Mouse (Mus musculus): Measurements from ENCODE around the gene Nr6a1. TPM values are rescaled to one million over a fixed set of nuclear protein-coding genes. Genes with fewer than 3 reads are reported as not detected.

Gene Nr6a1
- polyA plus RNA-seq (2012; rRNA removed), result 7.7 and 7.9 TPM in 2 replicates

DNA sequence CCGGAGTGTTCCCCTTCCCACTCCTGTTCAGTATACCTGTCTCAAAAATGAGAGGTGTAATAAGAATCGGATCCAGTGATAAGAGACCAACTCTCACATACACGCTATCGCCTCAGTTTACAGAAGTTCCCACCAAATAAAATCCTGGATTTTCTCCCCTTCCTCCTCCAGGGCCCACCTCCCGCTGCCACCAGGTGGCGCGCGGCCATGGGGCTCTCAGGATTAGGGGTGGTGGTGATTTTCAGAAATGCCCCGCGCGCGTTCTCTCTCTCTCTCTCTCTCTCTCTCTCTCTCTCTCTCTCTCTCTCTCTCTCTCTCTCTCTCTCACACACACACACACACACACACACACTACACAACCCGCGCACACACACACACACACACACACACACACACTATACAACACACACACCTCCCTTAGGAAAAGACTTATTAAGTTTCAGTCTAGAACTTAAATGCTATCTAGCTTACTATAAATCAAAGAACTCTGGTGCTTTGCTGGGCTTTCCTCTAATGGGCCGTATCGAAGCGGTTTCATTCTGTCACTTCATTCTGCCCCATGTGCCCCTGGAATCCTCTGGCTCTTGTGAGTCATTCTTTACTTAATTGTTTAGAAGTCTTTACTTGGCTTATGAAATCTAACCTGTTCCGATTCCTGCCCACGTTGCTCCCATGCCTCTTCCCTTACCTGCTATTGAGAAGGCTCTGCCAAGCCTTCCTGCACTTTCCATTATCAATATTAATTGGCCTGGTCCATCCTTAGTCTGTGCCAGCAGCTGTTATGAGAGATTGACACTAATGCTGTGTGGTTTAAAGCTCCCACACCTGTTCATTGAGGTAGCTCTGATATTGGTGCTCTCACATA, at the start of gene Nr6a1:
Gene Nr6a1, minus strand, starts transcription at position 574 of the 865 bp plus-strand sequence.
- TF ChIP-seq CTCF (IDR thresholded peaks at IDR 0.05; ENCODE audit: extremely low read depth, insufficient read depth, low read length) (peak; percentile 61), POLR2A (IDR thresholded peaks at IDR 0.05; ENCODE audit: extremely low read depth, insufficient read depth, low read length) (no peak)
- H3K27ac ChIP-seq (ENCODE audit: insufficient read depth, low read length), result no peak within 1 kb of the TSS
- no peaks in the 10 kb centered on the region for H3K4me1 ChIP-seq (ENCODE audit: control insufficient read depth, insufficient read depth, low read length)
- peak within 1 kb of the TSS; percentile 70 for H3K4me3 ChIP-seq (ENCODE audit: insufficient read depth, low read length)

DNA sequence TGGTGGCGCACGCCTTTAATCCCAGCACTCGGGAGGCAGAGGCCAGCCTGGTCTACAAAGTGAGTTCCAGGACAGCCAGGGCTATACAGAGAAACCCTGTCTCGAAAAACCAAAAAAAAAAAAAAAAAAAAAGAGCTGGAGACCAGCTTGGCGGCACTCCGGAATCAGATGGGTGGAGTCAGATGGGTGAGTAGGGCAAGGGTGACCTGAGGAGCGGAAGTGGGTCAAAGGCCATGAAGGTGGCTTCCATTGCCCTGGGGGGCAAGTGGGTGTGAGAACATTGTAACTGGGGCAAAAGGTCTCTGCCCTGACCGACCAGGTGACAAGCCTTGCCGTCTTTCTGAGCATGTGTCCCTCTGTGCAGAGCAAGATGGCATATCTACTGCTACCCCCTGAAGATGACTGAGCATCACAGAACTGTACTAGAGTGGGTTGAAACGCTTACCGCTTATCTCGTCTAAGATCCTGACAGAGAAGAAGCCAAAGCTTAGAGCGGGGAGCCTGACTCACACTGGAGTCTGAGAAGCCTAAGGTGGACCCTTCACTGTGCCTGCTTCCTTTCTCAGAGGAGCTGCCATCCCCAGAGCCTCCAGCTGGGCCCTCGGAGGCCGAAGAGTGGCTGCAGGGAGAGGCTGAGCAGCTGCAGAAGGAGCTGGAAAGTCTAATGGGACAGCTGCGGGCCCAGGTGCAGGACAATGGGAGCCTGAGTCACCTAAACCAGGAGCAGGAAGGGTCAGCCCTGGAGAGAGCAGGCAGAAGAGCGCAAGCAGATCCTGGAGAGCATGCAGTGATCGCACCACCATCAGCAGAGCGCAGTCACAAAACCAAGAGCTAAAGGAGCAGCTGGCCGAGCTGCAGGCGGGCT, 48.7 kb upstream of the Nr6a1 start:
- Histone ChIP-seq H3K4me1 (ENCODE audit: control insufficient read depth, insufficient read depth, low read length) (peaks cover 1% of the 10 kb centered on the region; the same call in 1 of the 2 replicates), H3K4me3 (ENCODE audit: insufficient read depth, low read length) (no peak overlapping the region), H3K27ac (ENCODE audit: insufficient read depth, low read length) (no peak overlapping the region)
- TF ChIP-seq CTCF (IDR thresholded peaks at IDR 0.05; ENCODE audit: extremely low read depth, insufficient read depth, low read length), result no peak
- no peak for TF ChIP-seq POLR2A (IDR thresholded peaks at IDR 0.05; ENCODE audit: extremely low read depth, insufficient read depth, low read length)

DNA sequence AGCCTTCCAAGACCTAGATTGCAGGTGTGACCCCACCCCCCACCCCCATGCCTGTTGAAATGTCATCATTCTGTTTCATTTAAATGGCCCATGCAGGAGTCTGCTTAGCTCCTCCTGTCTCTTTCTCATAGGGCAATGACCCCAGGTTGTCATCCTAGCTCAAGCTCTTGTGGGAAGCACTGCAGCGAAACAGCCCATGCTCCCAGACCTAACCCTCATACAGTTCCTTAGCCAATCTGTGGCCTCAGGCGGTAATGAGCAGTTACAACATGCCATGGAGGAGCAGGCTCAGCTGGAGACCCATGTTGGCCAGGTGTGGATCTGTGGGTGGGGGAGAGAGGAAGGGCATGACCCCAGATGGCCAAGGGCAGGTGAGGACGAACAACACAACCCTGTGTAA, 47.7 kb upstream of the Nr6a1 start:
- H3K4me1 ChIP-seq (ENCODE audit: control insufficient read depth, insufficient read depth, low read length), result peaks cover 1% of the 10 kb centered on the region; the same call in 1 of the 2 replicates
- H3K27ac ChIP-seq (ENCODE audit: insufficient read depth, low read length), result no peak overlapping the region
- TF ChIP-seq POLR2A (IDR thresholded peaks at IDR 0.05; ENCODE audit: extremely low read depth, insufficient read depth, low read length) (no peak), CTCF (IDR thresholded peaks at IDR 0.05; ENCODE audit: extremely low read depth, insufficient read depth, low read length) (no peak)
- no peak overlapping the region for H3K4me3 ChIP-seq (ENCODE audit: insufficient read depth, low read length)

DNA sequence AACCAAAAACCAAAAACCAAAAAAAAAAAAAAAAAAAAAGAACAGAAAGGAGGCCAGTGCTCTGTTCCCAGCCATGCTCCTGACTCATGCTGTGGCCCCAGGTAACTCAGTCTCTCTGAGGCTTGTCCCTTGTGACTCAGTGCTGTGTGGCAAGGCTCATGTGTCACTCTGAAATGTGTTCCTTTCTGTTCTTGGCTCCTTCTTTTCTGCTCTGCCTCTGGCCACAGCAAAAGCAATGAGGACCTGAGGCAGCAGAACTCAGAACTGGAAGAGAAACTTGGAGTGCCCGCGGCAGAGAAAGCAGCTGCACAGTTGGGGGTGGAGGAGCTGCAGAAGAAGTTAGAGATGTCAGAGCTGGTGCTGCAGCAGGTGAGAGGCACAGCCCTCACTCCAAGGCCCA, 46.7 kb upstream of the Nr6a1 start:
- Histone ChIP-seq H3K4me3 (ENCODE audit: insufficient read depth, low read length) (no peak overlapping the region), H3K4me1 (ENCODE audit: control insufficient read depth, insufficient read depth, low read length) (peaks cover 1% of the 10 kb centered on the region; the same call in 1 of the 2 replicates), H3K27ac (ENCODE audit: insufficient read depth, low read length) (no peak overlapping the region)
- no peak for TF ChIP-seq POLR2A (IDR thresholded peaks at IDR 0.05; ENCODE audit: extremely low read depth, insufficient read depth, low read length)
- no peak for TF ChIP-seq CTCF (IDR thresholded peaks at IDR 0.05; ENCODE audit: extremely low read depth, insufficient read depth, low read length)

DNA sequence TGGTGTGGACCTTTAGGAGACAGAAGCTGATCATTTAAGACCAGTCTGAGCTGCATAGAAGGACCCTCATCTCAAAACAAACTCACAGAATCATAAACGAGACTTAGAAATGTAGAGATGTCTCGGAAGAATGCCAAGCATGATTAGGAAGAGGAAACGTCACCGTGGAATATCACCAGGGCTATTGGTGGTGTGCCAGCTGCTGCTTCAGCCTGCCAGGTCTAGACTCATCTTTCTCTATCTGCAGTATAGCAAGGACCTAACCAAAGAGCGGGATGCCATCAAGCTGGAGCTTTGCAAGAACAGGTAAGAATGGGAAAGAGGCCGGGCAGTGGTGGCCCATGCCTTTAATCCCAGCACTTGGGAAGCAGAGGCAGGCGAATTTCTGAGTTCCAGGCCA, 46.2 kb upstream of the Nr6a1 start:
- Histone ChIP-seq H3K4me1 (ENCODE audit: control insufficient read depth, insufficient read depth, low read length) (peaks cover 1% of the 10 kb centered on the region; the same call in 1 of the 2 replicates), H3K27ac (ENCODE audit: insufficient read depth, low read length) (no peak overlapping the region), H3K4me3 (ENCODE audit: insufficient read depth, low read length) (no peak overlapping the region)
- TF ChIP-seq POLR2A (IDR thresholded peaks at IDR 0.05; ENCODE audit: extremely low read depth, insufficient read depth, low read length) (no peak), CTCF (IDR thresholded peaks at IDR 0.05; ENCODE audit: extremely low read depth, insufficient read depth, low read length) (no peak)

DNA sequence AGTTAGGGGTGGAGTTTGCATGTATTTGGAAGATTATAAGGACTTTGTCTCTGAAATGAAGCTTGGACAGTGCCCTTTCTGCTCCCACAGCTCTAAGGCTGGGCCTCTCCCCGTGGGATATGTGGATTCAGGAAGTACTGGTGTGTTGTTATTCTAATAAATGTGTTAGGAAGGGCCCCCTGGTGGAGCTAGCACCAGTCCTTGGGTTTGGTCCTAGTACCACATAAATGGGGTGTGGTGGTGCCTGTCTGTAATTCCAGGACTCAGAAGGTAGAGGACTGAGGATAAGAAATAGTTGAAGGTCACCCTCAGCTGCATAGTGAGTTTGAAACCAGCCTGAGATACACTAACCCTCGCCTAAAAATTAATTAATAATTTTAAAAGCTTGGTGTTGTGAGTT, 45.7 kb upstream of the Nr6a1 start:
- TF ChIP-seq POLR2A (IDR thresholded peaks at IDR 0.05; ENCODE audit: extremely low read depth, insufficient read depth, low read length) (no peak), CTCF (IDR thresholded peaks at IDR 0.05; ENCODE audit: extremely low read depth, insufficient read depth, low read length) (no peak)
- Histone ChIP-seq H3K4me3 (ENCODE audit: insufficient read depth, low read length) (no peak overlapping the region), H3K4me1 (ENCODE audit: control insufficient read depth, insufficient read depth, low read length) (peaks cover 1% of the 10 kb centered on the region; the same call in 1 of the 2 replicates), H3K27ac (ENCODE audit: insufficient read depth, low read length) (no peak overlapping the region)

DNA sequence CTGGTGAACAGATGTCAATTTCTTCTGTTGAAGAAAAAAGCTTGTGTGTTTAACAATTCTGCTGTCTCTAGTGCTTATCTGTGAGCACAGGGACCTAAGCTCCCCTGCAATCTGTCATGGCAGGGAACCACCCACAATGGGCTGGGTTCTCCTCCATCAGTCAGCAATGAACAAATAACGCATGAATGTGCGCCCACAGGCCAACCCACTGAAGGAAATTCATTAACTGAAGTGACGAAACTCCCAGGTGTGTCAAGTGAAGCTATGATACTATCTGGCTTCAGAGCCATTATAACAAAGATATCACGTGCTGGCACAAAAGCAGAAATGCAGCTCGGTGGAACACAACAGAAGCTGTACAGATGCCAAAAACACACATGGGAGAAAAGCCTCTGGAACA, 42.6 kb upstream of the Nr6a1 start:
- H3K4me1 ChIP-seq (ENCODE audit: control insufficient read depth, insufficient read depth, low read length), result no peaks in the 10 kb centered on the region

DNA sequence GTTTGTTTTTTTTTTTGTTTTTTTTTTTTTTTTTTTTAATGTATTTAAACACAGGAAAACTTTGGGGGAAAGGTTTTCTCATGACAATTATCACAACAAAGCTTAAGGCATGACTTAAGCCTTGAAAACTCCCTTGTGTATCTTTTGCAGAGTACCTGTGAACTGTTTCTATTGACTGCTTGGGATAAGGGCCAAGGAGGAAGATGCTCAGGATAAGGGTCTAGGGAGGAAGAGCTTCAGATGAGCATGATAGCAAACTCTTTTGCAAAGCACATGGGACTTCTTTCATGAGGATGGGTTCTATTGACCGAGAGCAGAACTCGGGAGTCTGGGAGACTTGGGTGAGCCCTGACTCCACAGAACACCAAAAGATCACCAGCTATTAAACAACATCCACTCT, 42.2 kb upstream of the Nr6a1 start:
- Histone ChIP-seq H3K4me3 (ENCODE audit: insufficient read depth, low read length) (no peak overlapping the region), H3K27ac (ENCODE audit: insufficient read depth, low read length) (no peak overlapping the region), H3K4me1 (ENCODE audit: control insufficient read depth, insufficient read depth, low read length) (no peaks in the 10 kb centered on the region)
- TF ChIP-seq POLR2A (IDR thresholded peaks at IDR 0.05; ENCODE audit: extremely low read depth, insufficient read depth, low read length) (no peak), CTCF (IDR thresholded peaks at IDR 0.05; ENCODE audit: extremely low read depth, insufficient read depth, low read length) (no peak)

More for the DNA sequence above, 42.6 kb upstream of the Nr6a1 start:
- H3K4me3 ChIP-seq (ENCODE audit: insufficient read depth, low read length), result no peak overlapping the region
- no peak overlapping the region for H3K27ac ChIP-seq (ENCODE audit: insufficient read depth, low read length)
- TF ChIP-seq CTCF (IDR thresholded peaks at IDR 0.05; ENCODE audit: extremely low read depth, insufficient read depth, low read length) (no peak), POLR2A (IDR thresholded peaks at IDR 0.05; ENCODE audit: extremely low read depth, insufficient read depth, low read length) (no peak)

DNA sequence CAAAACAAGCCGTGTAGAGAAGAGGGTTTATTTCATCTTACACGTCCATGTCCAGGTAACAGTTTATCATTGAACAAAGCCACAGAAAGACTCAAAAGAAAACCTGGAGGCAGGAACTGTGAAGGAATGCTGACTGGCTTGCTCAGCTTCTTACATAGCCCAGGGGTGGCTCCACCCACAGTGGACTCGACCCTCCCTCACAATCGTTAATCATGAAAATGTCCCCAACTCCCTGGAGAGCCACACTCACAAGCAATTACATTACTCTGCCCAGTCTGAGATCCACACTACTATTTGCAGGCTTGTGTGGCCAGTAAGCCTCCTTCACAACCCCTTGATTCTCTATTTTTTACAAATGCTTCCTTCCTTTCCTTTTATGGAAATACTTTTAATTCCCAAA, 36.7 kb upstream of the Nr6a1 start:
- no peak for TF ChIP-seq POLR2A (IDR thresholded peaks at IDR 0.05; ENCODE audit: extremely low read depth, insufficient read depth, low read length)
- no peak for TF ChIP-seq CTCF (IDR thresholded peaks at IDR 0.05; ENCODE audit: extremely low read depth, insufficient read depth, low read length)
- no peak overlapping the region for H3K27ac ChIP-seq (ENCODE audit: insufficient read depth, low read length)
- H3K4me3 ChIP-seq (ENCODE audit: insufficient read depth, low read length), result no peak overlapping the region
- no peaks in the 10 kb centered on the region for H3K4me1 ChIP-seq (ENCODE audit: control insufficient read depth, insufficient read depth, low read length)
